Mouse (Mus musculus) gastrocnemius, adult 8-10 months (tissue): ENCODE measurements around the gene Enho. TPM values are rescaled to one million over a fixed set of nuclear protein-coding genes. Genes with fewer than 3 reads are reported as not detected.

ENCODE experiments used
- DNase-seq, 2 experiments: peaks; one replicate each; pipeline ENCODE4 v3.0.0; 2022; ENCODE audit warnings: low spot score in 2 of 2
- total RNA-seq, 4 experiments: library from RNA; stranded (reverse); gene quantifications; 2 replicates each; pipeline ENCODE4 v1.2.4; 2022

Enho gene
- total RNA-seq, 4 experiments from 2014 or later = 8.4 to 13.1 (median 10.3) TPM

- DNase-seq = no peak
Measured at GRCm38 (mm10) chr4:41633001-41633400, 7.1 kb downstream of the Enho start.

- DNase-seq = no peak
Measured at GRCm38 (mm10) chr4:41631390-41631789, 8.7 kb downstream of the Enho start.

- no peak for DNase-seq
Measured at GRCm38 (mm10) chr4:41630196-41630595, 9.9 kb downstream of the Enho start.

GRCm38 (mm10) chr4:41628202-41628927 lies 11.8 kb downstream of the Enho start:
- DNase-seq = no peak

GRCm38 (mm10) chr4:41622071-41622470 lies 18.1 kb downstream of the Enho start:
- no peak for DNase-seq

GRCm38 (mm10) chr4:41618916-41619746 lies 21.0 kb downstream of the Enho start:
- DNase-seq = peak; percentile 84 to 93

- DNase-seq = no peak
Measured at GRCm38 (mm10) chr4:41615661-41616599, 24.2 kb downstream of the Enho start.

GRCm38 (mm10) chr4:41614156-41614555 lies 26.0 kb downstream of the Enho start:
- peak; percentile 72 to 74 for DNase-seq

- DNase-seq = no peak
Measured at GRCm38 (mm10) chr4:41612166-41612565, 28.0 kb downstream of the Enho start.

GRCm38 (mm10) chr4:41610594-41610980 lies 29.5 kb downstream of the Enho start:
- DNase-seq = peak; percentile 30 to 63

- no peak for DNase-seq
Measured at GRCm38 (mm10) chr4:41609681-41610593, 30.2 kb downstream of the Enho start.

GRCm38 (mm10) chr4:41606784-41607183 lies 33.3 kb downstream of the Enho start:
- DNase-seq = no peak

- DNase-seq = no peak
Measured at GRCm38 (mm10) chr4:41604476-41605396, 35.4 kb downstream of the Enho start.

- DNase-seq = no peak
Measured at GRCm38 (mm10) chr4:41602818-41603217, 37.3 kb downstream of the Enho start.

Other genes starting within 250 kb of the Enho start
- gene Kif24, start 175.4 kb downstream of the Enho start, total RNA-seq = under 1 TPM; 0.12 to 0.36 (median 0.15) TPM
- 10 to 100 TPM; 23.9 to 32.6 (median 27.9) TPM for gene Nudt2, start 175.2 kb downstream of the Enho start, total RNA-seq
- 100 to 1,000 TPM in 1 of 4 experiments, 10 to 100 TPM in 3; 65.9 to 101 (median 86.2) TPM for gene AI464131, start 137.2 kb downstream of the Enho start, total RNA-seq
- gene 1110017D15Rik, start 123.0 kb downstream of the Enho start, total RNA-seq = not detected
- gene Fam219a, start 70.8 kb downstream of the Enho start, total RNA-seq = 10 to 100 TPM; 19.1 to 29.8 (median 24.0) TPM
- gene Dnaic1, start 70.5 kb downstream of the Enho start, total RNA-seq = 1 to 10 TPM in 1 of 4 experiments, under 1 TPM in 2, not detected in 1; 0.88 to 1.1 (median 0.94) TPM
- 10 to 100 TPM; 17.8 to 25.6 (median 22.5) TPM for gene Cntfr, start 56.8 kb upstream of the Enho start, total RNA-seq
- 10 to 100 TPM; 41.4 to 51.9 (median 49.4) TPM for gene Il11ra1, start 59.7 kb upstream of the Enho start, total RNA-seq
- 10 to 100 TPM; 57.2 to 67.4 (median 59.9) TPM for gene Rpp25l, start 73.2 kb upstream of the Enho start, total RNA-seq
- gene Dctn3, start 82.8 kb upstream of the Enho start, total RNA-seq = 10 to 100 TPM; 39.1 to 50.9 (median 40.7) TPM
- gene Arid3c, start 90.8 kb upstream of the Enho start, total RNA-seq = not detected
- gene Galt, start 114.9 kb upstream of the Enho start, total RNA-seq = 10 to 100 TPM; 26.3 to 29.3 (median 27.4) TPM
- 1 to 10 TPM; 5.9 to 8.9 (median 6.7) TPM for gene Sigmar1, start 115.8 kb upstream of the Enho start, total RNA-seq
- 10 to 100 TPM; 15.0 to 21.0 (median 18.9) TPM for gene Ccl27a, start 133.9 kb upstream of the Enho start, total RNA-seq